Mouse (Mus musculus) ES-Bruce4 (cell line): ENCODE measurements at regions not wholly inside any gene's neighbourhood (a gene's known extent, or its start where the extent isn't known, plus 50 kb on each side); places are given as distances from the start of the nearest gene placed in this dataset.

Experiments used
- CTCF ChIP-seq: IDR thresholded peaks from one replicate; pipeline ENCODE4 v1.8.1; 2011; ENCODE audit warnings: low read depth, low read length
- EP300 ChIP-seq: IDR thresholded peaks from 2 replicates; pipeline ENCODE4 v1.6.1; 2011; ENCODE audit warnings: low read depth, low read length; ENCODE audit not compliant: insufficient read depth

GRCm38 (mm10) chr11:45736561-45736960 lies 115.3 kb upstream of the Clint1 start:
- TF ChIP-seq CTCF (no peak), EP300 (no peak)
